Mouse (Mus musculus): ENCODE results near the gene Card11. TPM values are rescaled to one million over a fixed set of nuclear protein-coding genes. Genes with fewer than 3 reads are reported as not detected.
A peak's percentile ranks its signal among the peaks of the same experiment; 100 is the strongest.

Gene Card11
- polyA plus RNA-seq, 1 experiment from 2014 or later, result 0.23 TPM

DNA sequence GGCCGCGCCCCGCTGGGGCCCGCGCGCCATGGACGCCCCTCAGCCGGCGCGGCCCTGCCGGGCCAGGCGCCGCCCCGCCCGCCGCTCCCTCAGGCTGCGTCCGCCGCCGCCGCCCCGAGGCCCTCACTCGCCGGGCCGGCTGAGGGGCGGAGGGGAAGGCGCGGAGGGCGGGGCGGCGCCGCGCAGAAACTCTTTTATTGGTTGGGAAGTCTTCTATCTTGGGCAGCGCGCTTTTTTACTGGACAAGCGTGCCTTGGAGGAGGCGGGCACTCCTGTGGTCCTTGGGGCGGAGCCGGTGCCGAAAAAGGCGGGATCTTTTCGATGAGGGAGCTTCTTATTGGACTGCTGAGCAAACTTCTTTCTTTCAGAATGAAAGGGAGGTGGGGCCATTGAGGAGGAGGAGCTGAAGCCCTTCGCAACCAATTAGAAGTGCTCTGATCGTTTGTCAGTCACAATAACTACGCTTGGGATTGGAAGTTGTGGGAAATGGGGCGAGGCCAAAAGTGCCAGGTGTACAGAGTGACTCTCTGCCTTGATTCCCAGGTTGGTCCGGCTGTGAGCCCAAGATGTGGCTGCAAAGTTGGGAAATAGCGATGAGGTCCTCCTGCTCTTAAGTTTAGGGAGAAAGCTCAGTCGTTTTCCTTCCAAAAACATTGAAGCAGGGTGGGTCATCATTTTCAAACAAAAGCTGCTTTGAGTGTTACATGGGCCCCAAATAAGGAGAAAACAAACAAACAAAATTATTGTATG is 169.9 kb downstream of the Card11 start, which contains the start of gene Gna12:
Gene Gna12 (minus strand): TSS at position 118 of the 750 bp plus-strand sequence.
- DNase-seq (peak; percentile 99), ATAC-seq (ENCODE audit: low read depth) (peak; percentile 95)
- H3K36me3 ChIP-seq, result no peaks in the 10 kb centered on the region
- under 1% methylated on average over 43 of the region's 49 CpGs for WGBS (ENCODE audit: insufficient replicate concordance)
- H3K4me2 ChIP-seq, result peak within 1 kb of the TSS; percentile 99
- peak within 1 kb of the TSS; percentile 86 for H3K9ac ChIP-seq
- H3K9me3 ChIP-seq (replicated peaks), result no peaks in the 10 kb centered on the region
- H3K27ac ChIP-seq, result peak within 1 kb of the TSS; percentile 81
- H3K27me3 ChIP-seq, result no peaks in the 10 kb centered on the region
- H3K4me1 ChIP-seq (replicated peaks), result peaks cover 56% of the 10 kb centered on the region
- peak within 1 kb of the TSS; percentile 84 for H3K4me3 ChIP-seq (replicated peaks)

DNA sequence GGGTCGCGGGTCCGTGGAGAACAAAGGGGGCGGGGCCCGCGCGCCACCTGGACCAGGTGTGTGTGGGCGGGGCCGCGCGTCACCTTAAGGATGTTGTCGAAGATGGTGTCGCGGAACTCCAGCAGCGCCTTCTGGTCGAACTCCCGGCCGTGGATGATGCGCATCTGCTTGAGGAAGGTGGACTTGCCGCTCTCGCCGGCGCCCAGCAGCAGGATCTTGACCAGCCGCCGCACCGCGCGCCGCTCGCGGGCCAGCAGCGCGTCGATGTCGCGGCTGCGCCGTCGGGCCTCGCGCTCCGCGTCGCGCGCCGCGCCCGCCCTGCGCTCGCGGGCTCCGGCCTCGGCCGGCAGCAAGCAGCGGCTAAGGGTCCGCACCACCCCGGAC is 170.5 kb downstream of the Card11 start:
- peaks cover 60% of the 10 kb centered on the region for H3K4me1 ChIP-seq (replicated peaks)

DNA sequence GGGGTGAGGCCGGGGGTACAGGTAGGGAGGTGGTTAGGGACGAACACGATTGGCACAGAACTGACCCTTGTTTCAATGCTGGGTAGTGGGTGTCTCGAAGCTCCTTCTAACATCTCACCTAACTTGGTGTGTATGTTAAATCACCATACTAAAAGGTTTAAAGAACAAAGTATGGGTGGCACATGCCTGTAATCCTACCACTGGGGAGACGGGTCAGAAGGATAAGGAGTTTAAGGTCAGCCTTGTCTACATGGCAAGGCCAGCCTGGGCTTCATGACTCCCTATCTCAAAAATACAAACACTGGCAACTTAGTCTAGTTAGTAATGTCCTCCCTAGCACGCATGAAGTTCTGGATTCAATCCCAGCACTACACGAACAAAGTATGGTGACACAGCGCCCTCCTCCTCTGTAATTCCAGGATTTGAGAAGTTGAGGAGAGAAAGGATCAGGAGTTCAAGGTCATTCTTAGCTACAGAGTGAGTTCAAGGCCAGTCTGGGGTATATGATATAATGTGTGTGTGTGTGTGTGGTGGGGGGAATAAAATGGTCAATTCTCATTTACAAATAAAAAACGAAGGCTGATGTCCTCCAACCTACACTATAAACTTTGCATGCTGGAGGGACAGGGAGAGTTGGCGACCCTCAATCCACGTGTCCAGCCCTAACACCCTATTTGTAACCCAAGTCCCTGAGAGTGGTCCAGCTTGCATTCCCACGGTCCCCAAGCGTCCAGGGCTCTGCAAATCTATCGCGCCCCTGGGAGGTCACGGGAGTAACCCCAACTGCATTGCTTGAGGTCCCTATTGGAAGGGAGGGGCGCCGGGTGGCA is 171.1 kb downstream of the Card11 start:
- no peaks in the 10 kb centered on the region for H3K9me3 ChIP-seq (replicated peaks)
- H3K4me2 ChIP-seq, result peak overlapping the region; percentile 99
- DNase-seq, result no peak
- peaks cover 65% of the 10 kb centered on the region for H3K4me1 ChIP-seq (replicated peaks)
- peak overlapping the region; percentile 79 for H3K27ac ChIP-seq
- H3K9ac ChIP-seq, result peak overlapping the region; percentile 86
- 26% methylated on average over 18 of the region's 18 CpGs for WGBS (ENCODE audit: insufficient replicate concordance)
- no peaks in the 10 kb centered on the region for H3K36me3 ChIP-seq
- peak overlapping the region; percentile 84 for H3K4me3 ChIP-seq (replicated peaks)
- no peak for ATAC-seq (ENCODE audit: low read depth)
- H3K27me3 ChIP-seq, result no peaks in the 10 kb centered on the region

More for the DNA sequence above, 170.5 kb downstream of the Card11 start:
- under 1% methylated on average over 56 of the region's 58 CpGs for WGBS (ENCODE audit: insufficient replicate concordance)
- Histone ChIP-seq H3K4me2 (peak overlapping the region; percentile 99), H3K27ac (peak overlapping the region; percentile 79), H3K9ac (peak overlapping the region; percentile 86), H3K27me3 (no peaks in the 10 kb centered on the region), H3K36me3 (no peaks in the 10 kb centered on the region), H3K9me3 (replicated peaks) (no peaks in the 10 kb centered on the region), H3K4me3 (replicated peaks) (peak overlapping the region; percentile 84)
- DNase-seq (peak; percentile 43), ATAC-seq (ENCODE audit: low read depth) (no peak)

DNA sequence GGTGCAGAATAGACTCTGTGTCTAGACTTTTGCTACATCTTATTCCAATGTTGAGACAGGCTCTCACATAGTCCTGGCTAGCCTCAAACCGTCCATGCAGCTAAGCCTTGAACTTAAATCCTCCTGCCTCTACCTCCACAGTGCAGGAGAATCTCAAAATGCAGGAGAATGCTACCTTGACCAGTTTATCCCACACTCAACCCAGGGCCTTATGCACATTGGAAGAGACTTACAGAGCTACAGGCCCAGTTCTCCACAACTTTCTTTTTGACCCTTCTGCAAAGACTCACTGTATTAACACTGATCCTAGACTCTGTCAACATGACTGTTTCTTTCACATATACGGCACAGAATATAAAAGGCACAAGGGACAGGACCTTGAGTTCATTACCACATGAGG is 172.0 kb downstream of the Card11 start:
- H3K9me3 ChIP-seq (replicated peaks), result no peaks in the 10 kb centered on the region
- no peaks in the 10 kb centered on the region for H3K36me3 ChIP-seq
- peak overlapping the region; percentile 99 for H3K4me2 ChIP-seq
- H3K27ac ChIP-seq, result peak overlapping the region; percentile 58
- ATAC-seq (ENCODE audit: low read depth) (no peak), DNase-seq (no peak)
- H3K27me3 ChIP-seq, result no peaks in the 10 kb centered on the region
- peak overlapping the region; percentile 86 for H3K9ac ChIP-seq
- peaks cover 74% of the 10 kb centered on the region for H3K4me1 ChIP-seq (replicated peaks)
- 46% methylated on average over 2 of the region's 2 CpGs for WGBS (ENCODE audit: insufficient replicate concordance)
- H3K4me3 ChIP-seq (replicated peaks), result peak overlapping the region; percentile 14

DNA sequence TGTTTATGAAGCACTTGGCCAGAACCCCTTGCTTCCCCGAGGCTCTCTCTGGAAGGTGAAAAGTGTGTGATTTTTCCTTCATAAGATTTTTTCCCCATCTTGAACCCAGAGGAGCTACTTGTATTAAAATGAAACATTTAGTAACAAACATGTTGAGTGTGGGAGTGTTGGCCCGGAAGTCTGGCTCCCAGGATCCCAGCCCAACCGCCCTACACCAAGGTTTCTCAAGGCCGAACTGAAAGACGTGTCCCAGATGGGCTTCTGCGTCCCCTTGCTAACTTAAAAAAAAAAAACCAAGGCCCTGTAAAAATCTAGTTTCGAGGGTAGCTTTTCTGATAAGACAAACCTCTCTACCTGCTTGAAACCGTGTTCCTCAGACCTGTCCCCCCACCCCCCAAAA is 172.5 kb downstream of the Card11 start:
- H3K27ac ChIP-seq, result peak overlapping the region; percentile 58; the same call in 1 of the 2 replicates
- peak overlapping the region; percentile 86 for H3K9ac ChIP-seq
- peak overlapping the region; percentile 99 for H3K4me2 ChIP-seq
- no peaks in the 10 kb centered on the region for H3K27me3 ChIP-seq
- WGBS (ENCODE audit: insufficient replicate concordance), result 50% methylated on average over 8 of the region's 8 CpGs
- peak overlapping the region; percentile 14; the same call in 1 of the 2 replicates for H3K4me3 ChIP-seq (replicated peaks)
- H3K36me3 ChIP-seq, result no peaks in the 10 kb centered on the region
- peaks cover 78% of the 10 kb centered on the region for H3K4me1 ChIP-seq (replicated peaks)
- ATAC-seq (ENCODE audit: low read depth), result no peak
- no peak for DNase-seq
- H3K9me3 ChIP-seq (replicated peaks), result no peaks in the 10 kb centered on the region

DNA sequence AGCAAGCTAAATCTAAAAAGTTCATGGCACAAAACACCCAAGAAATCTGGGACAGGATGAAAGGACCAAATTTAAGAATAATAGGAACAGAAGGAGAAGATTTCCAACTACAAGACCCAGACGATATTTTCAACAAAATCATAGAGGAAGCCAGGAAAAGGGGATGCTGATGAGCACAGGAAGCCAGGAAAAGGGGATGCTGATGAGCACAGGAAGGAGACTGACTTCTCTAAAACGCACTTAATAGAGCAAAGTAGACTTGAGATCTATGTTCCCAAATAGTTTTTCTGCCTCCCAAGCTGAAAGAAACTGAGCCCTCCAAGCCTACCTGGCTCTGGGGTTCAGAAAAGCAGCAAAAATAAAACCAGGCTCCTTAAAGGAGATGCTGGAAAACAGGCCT is 173.0 kb downstream of the Card11 start:
- Histone ChIP-seq H3K36me3 (no peaks in the 10 kb centered on the region), H3K4me1 (replicated peaks) (peaks cover 83% of the 10 kb centered on the region), H3K9ac (no peak overlapping the region; the same call in 1 of the 2 replicates), H3K9me3 (replicated peaks) (no peaks in the 10 kb centered on the region), H3K4me3 (replicated peaks) (no peak overlapping the region), H3K4me2 (peak overlapping the region; percentile 99; the same call in 1 of the 2 replicates), H3K27me3 (no peaks in the 10 kb centered on the region), H3K27ac (no peak overlapping the region; the same call in 1 of the 2 replicates)
- ATAC-seq (ENCODE audit: low read depth) (no peak), DNase-seq (no peak)
- 27% methylated on average over 2 of the region's 2 CpGs for WGBS (ENCODE audit: insufficient replicate concordance)

DNA sequence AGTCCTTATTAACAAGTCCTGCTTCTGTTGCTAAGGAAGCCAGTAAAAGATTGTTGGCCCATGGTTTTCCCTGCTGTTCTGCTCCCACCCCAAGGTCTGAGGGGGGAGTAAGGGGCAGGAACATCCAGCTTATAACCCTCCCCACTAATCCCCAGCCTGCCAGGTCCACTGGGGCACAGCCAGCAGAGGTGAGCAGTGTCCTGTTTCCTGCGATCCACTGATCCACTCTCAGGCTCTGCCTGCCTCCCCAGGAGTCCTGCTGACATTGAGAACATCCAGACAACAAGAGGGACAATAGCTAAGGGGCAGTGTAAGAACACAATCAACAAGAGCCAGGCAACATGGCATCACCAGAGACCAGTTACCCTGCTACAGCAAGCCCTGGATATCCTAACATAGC is 173.6 kb downstream of the Card11 start:
- no peak overlapping the region for H3K9ac ChIP-seq
- H3K4me2 ChIP-seq, result no peak overlapping the region
- WGBS (ENCODE audit: insufficient replicate concordance), result 83% methylated on average over 1 of the region's 1 CpGs

DNA sequence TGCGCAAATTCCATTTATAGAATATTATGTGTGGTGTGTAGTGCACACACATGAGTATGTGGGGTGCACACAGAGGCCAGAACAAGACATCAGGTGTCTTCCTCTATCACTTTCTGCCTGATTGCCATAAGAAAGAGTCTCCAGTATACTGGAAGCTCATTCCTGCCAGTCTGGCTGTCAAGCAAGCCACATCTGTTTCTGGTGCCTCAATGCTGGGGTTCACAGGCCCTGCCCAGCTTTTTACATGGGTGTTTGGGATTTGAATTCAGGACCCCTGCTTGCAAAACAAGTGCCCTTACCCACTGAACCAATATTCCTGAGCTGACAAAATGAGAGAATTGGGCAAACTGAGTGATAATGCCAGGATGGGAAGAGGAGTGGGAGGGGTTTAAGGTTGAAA is 174.3 kb downstream of the Card11 start:
- no peak overlapping the region for H3K9ac ChIP-seq
- H3K27ac ChIP-seq, result no peak overlapping the region
- ATAC-seq (ENCODE audit: low read depth), result no peak
- no peaks in the 10 kb centered on the region for H3K36me3 ChIP-seq
- no peaks in the 10 kb centered on the region for H3K27me3 ChIP-seq
- H3K9me3 ChIP-seq (replicated peaks), result no peaks in the 10 kb centered on the region
- no peak for DNase-seq
- peaks cover 87% of the 10 kb centered on the region for H3K4me1 ChIP-seq (replicated peaks)
- H3K4me2 ChIP-seq, result no peak overlapping the region
- WGBS (ENCODE audit: insufficient replicate concordance), result 79% methylated on average over 1 of the region's 1 CpGs
- no peak overlapping the region for H3K4me3 ChIP-seq (replicated peaks)

More for the DNA sequence above, 173.6 kb downstream of the Card11 start:
- Histone ChIP-seq H3K4me1 (replicated peaks) (peaks cover 87% of the 10 kb centered on the region), H3K27ac (no peak overlapping the region), H3K36me3 (no peaks in the 10 kb centered on the region), H3K4me3 (replicated peaks) (no peak overlapping the region), H3K9me3 (replicated peaks) (no peaks in the 10 kb centered on the region), H3K27me3 (no peaks in the 10 kb centered on the region)
- DNase-seq (no peak), ATAC-seq (ENCODE audit: low read depth) (no peak)

DNA sequence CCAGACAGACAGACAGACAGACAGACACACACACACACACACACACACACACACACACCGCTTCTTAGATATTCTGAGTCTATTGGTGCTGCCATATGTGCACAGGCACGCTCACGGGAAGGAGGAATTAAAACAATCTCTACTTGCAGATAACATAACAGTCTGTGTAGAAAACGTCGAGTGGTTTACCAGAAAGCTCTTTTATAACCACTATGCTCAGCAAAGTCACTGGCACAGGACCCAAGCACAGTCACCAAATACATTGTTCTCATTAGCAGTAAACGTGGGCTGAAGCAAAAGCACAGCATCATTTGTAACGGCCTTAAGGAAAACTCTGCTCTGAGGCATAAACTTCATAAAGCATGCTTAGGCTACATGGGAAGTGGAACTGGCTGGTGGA is 176.3 kb downstream of the Card11 start:
- 0 out of 2 replicates have a peak overlapping the region, but pooled peaks have one; percentile 26 for H3K27ac ChIP-seq

DNA sequence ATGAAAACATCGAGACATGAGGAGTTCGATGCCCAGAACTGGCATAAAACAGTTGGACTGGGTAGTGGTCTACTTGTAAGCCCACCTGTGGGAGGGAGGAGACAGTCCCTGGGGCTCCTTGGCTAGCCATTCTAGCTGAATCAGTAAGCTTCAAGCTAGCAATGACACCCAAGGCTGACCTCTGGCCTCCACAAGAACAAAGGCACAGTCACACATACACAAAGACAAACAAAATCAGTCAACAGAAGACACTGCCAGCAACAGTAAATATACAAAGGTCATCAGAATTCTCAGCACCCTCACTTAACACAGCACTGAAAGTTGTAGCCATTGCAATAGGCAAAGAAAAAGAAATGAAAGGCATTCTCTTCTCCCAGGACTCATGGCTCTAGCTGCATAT is 177.0 kb downstream of the Card11 start:
- H3K4me1 ChIP-seq (replicated peaks), result peaks cover 91% of the 10 kb centered on the region

More for the DNA sequence above, 176.3 kb downstream of the Card11 start:
- Histone ChIP-seq H3K36me3 (no peaks in the 10 kb centered on the region), H3K27me3 (no peaks in the 10 kb centered on the region), H3K4me3 (replicated peaks) (no peak overlapping the region), H3K4me2 (no peak overlapping the region), H3K4me1 (replicated peaks) (peaks cover 91% of the 10 kb centered on the region), H3K9me3 (replicated peaks) (no peaks in the 10 kb centered on the region), H3K9ac (no peak overlapping the region)
- DNase-seq (no peak), ATAC-seq (ENCODE audit: low read depth) (no peak)
- 35% methylated on average over 7 of the region's 7 CpGs for WGBS (ENCODE audit: insufficient replicate concordance)

More for the DNA sequence above, 177.0 kb downstream of the Card11 start:
- ATAC-seq (ENCODE audit: low read depth) (no peak), DNase-seq (no peak)
- H3K9me3 ChIP-seq (replicated peaks), result no peaks in the 10 kb centered on the region
- no peak overlapping the region for H3K27ac ChIP-seq
- no peaks in the 10 kb centered on the region for H3K27me3 ChIP-seq
- 76% methylated on average over 2 of the region's 2 CpGs for WGBS (ENCODE audit: insufficient replicate concordance)
- no peak overlapping the region for H3K4me2 ChIP-seq
- no peak overlapping the region for H3K9ac ChIP-seq
- H3K36me3 ChIP-seq, result no peaks in the 10 kb centered on the region
- H3K4me3 ChIP-seq (replicated peaks), result no peak overlapping the region

Measured in liver, embryonic 13.5 days (tissue).